Mouse (Mus musculus): ENCODE measurements around the gene Slf2. TPM values are rescaled to one million over a fixed set of nuclear protein-coding genes. Genes with fewer than 3 reads are reported as not detected.

The Slf2 gene
- total and polyA plus RNA-seq, 3 experiments: 20.6 to 22.9 (median 22.6) TPM

GRCm38 (mm10) chr19:44987004-44987403 lies 56.1 kb downstream of the Slf2 start:
- no peak overlapping the region for H3K9ac ChIP-seq (ENCODE audit: insufficient read depth, low read depth)
- H3K79me2 ChIP-seq (replicated peaks; ENCODE audit: control insufficient read depth, extremely low read depth, insufficient read depth, poor library complexity, severe bottlenecking): no peaks in the 10 kb centered on the region
- no peak overlapping the region for H3K27ac ChIP-seq (ENCODE audit: insufficient read depth, low read depth)
- H3K4me2 ChIP-seq (ENCODE audit: insufficient read depth, low read depth, poor library complexity, severe bottlenecking): no peak overlapping the region
- peaks cover 0 to 39% of the 10 kb centered on the region in 2 experiments for H3K36me3 ChIP-seq (replicated peaks in 1 of 2; ENCODE audit: control insufficient read depth in 1 of 2, insufficient read depth in 1 of 2, low read length in 1 of 2)
- no peak overlapping the region for H3K4me3 ChIP-seq (replicated peaks in 1 of 3; ENCODE audit: low read depth in 2 of 3, low read length in 2 of 3, poor library complexity in 1 of 3)
- in situ Hi-C loops (cut with MboI; ENCODE audit: low pct_ligation_motif_present, low pct_unique_long_range_greater_than_20kb, low sequenced_read_pairs) (no loop called here), dilution Hi-C loops (cut with MboI; ENCODE audit: extremely low pct_ligation_motif_present, extremely low pct_unique_long_range_greater_than_20kb, low sequenced_read_pairs) (no loop called here)
- DNase-seq (ENCODE audit: extremely low read depth): no peak
- no peaks in the 10 kb centered on the region for H3K27me3 ChIP-seq (replicated peaks)
- no peaks in the 10 kb centered on the region for H3K9me3 ChIP-seq (replicated peaks; ENCODE audit: low read length)
- H3K4me1 ChIP-seq (ENCODE audit: control insufficient read depth in 1 of 2, insufficient read depth in 2 of 2): peaks cover 0 to 29% of the 10 kb centered on the region in 2 experiments; a peak in 2 of 4 replicates
- TF ChIP-seq RCOR1 (conservative IDR thresholded peaks at IDR 0.05; ENCODE audit: low read depth, low read length) (no peak), MAFK (IDR thresholded peaks at IDR 0.05; ENCODE audit: insufficient replicate concordance, low read length) (no peak), NELFE (IDR thresholded peaks at IDR 0.05; ENCODE audit: low read depth, low read length) (no peak), POLR2A (IDR thresholded peaks at IDR 0.05; ENCODE audit: low read depth, low read length) (no peak), MAZ (IDR thresholded peaks at IDR 0.05; ENCODE audit: low read depth, low read length) (no peak), UBTF (IDR thresholded peaks at IDR 0.05; ENCODE audit: low read depth, low read length) (no peak), GABPA (IDR thresholded peaks at IDR 0.05; ENCODE audit: insufficient replicate concordance, low read depth, low read length) (no peak), SMC3 (IDR thresholded peaks at IDR 0.05; ENCODE audit: low read depth, low read length) (no peak), HCFC1 (IDR thresholded peaks at IDR 0.05; ENCODE audit: low read depth, low read length) (no peak), TBP (conservative IDR thresholded peaks at IDR 0.05; ENCODE audit: low read depth, low read length) (no peak)

GRCm38 (mm10) chr19:44987851-44988250 lies 56.9 kb downstream of the Slf2 start:
- Histone ChIP-seq H3K27me3 (replicated peaks) (no peaks in the 10 kb centered on the region), H3K4me2 (ENCODE audit: insufficient read depth, low read depth, poor library complexity, severe bottlenecking) (no peak overlapping the region), H3K4me3 (replicated peaks in 1 of 3; ENCODE audit: low read depth in 2 of 3, low read length in 2 of 3, poor library complexity in 1 of 3) (no peak overlapping the region), H3K27ac (ENCODE audit: insufficient read depth, low read depth) (no peak overlapping the region), H3K9ac (ENCODE audit: insufficient read depth, low read depth) (no peak overlapping the region), H3K79me2 (replicated peaks; ENCODE audit: control insufficient read depth, extremely low read depth, insufficient read depth, poor library complexity, severe bottlenecking) (no peaks in the 10 kb centered on the region), H3K4me1 (ENCODE audit: control insufficient read depth in 1 of 2, insufficient read depth in 2 of 2) (peaks cover 4 to 27% of the 10 kb centered on the region in 2 experiments; a peak in 3 of 4 replicates), H3K9me3 (replicated peaks; ENCODE audit: low read length) (no peaks in the 10 kb centered on the region), H3K36me3 (replicated peaks in 1 of 2; ENCODE audit: control insufficient read depth in 1 of 2, insufficient read depth in 1 of 2, low read length in 1 of 2) (peaks cover 0 to 45% of the 10 kb centered on the region in 2 experiments)
- dilution Hi-C loops (cut with MboI; ENCODE audit: extremely low pct_ligation_motif_present, extremely low pct_unique_long_range_greater_than_20kb, low sequenced_read_pairs) (no loop called here), in situ Hi-C loops (cut with MboI; ENCODE audit: low pct_ligation_motif_present, low pct_unique_long_range_greater_than_20kb, low sequenced_read_pairs) (no loop called here)
- TF ChIP-seq SMC3 (IDR thresholded peaks at IDR 0.05; ENCODE audit: low read depth, low read length) (no peak), USF1 (IDR thresholded peaks at IDR 0.05; ENCODE audit: low read depth, low read length) (no peak), NRF1 (IDR thresholded peaks at IDR 0.05; ENCODE audit: low read depth, low read length) (no peak), MEF2A (IDR thresholded peaks at IDR 0.05; ENCODE audit: borderline replicate concordance, low read depth, low read length) (no peak), POLR2A (IDR thresholded peaks at IDR 0.05; ENCODE audit: low read depth, low read length) (no peak), EP300 (IDR thresholded peaks at IDR 0.05; ENCODE audit: low read length) (no peak), POLR2AphosphoS2 (IDR thresholded peaks at IDR 0.05; ENCODE audit: low read depth, low read length) (no peak), KAT2A (IDR thresholded peaks at IDR 0.05; ENCODE audit: insufficient replicate concordance, low read length) (no peak), JUND (conservative IDR thresholded peaks at IDR 0.05; ENCODE audit: low read depth, low read length) (no peak)
- DNase-seq (ENCODE audit: extremely low read depth): no peak
